ENCODE assay signal across 7 mouse cellular contexts in the genomic region with DNA sequence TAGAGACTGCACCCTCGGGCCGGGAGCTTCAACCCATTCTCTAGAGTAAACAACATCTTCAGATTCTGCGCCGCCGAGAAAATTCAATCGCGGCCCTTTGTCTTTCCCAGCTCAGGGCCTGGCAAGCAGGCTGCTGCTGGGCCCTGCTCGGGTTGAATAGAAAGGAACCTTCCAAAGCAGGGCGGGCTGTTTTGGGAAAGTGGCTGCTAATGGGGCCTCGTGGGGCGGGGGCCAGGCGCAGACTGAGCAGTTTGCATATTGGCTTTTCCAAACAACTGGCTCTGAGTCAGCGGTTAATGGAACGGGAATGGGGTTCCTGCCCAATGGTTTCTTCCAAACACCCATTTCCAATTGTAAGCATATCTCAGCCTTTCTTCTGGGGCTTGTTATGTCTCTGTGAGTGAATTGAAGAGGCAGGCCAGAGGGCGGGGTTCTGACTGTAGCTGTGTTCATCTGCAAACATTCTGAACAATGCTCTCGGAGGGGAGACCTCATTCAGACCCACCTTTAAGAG.
A peak's percentile ranks its signal among the peaks of the same experiment; 100 is the strongest.
DNase-seq lines count a peak whose midpoint lies in the region; ATAC-seq and TF ChIP-seq lines count a peak whose summit lies in the region.

No protein-coding gene starts in this region.

- no peak for TF ChIP-seq EP300 in heart, adult 2 months (IDR thresholded peaks at IDR 0.05; ENCODE audit: insufficient read depth, low read depth, low read length)
- no peak for TF ChIP-seq EP300 in lung, postnatal 0 days (IDR thresholded peaks at IDR 0.05)

- H3K27ac ChIP-seq in embryonic facial prominence, embryonic 13.5 days, result peak overlapping the region; percentile 94
- peak overlapping the region; percentile 18 for H3K27ac ChIP-seq in heart, adult 2 months
- H3K27ac ChIP-seq in lung, postnatal 0 days (ENCODE audit: low read length), result peak overlapping the region; percentile 60; the same call in 1 of the 2 replicates

- no peaks in the 10 kb centered on the region for H3K27me3 ChIP-seq in embryonic facial prominence, embryonic 13.5 days
- H3K27me3 ChIP-seq in heart, adult 2 months (ENCODE audit: control insufficient read depth, insufficient read depth, low read length), result no peaks in the 10 kb centered on the region
- H3K27me3 ChIP-seq in lung, postnatal 0 days (replicated peaks; ENCODE audit: insufficient read depth, low read length), result no peaks in the 10 kb centered on the region

- 7% methylated on average over 16 of the region's 16 CpGs for WGBS in embryonic facial prominence, embryonic 13.5 days
- WGBS in heart, adult 2 months, result 60% methylated on average over 16 of the region's 16 CpGs
- WGBS in lung, postnatal 0 days, result 16% methylated on average over 16 of the region's 16 CpGs

- peak overlapping the region; percentile 37 for H3K4me2 ChIP-seq in embryonic facial prominence, embryonic 13.5 days
- no peak overlapping the region for H3K4me2 ChIP-seq in lung, postnatal 0 days (replicated peaks; ENCODE audit: low read depth, low read length)

- TF ChIP-seq POLR2A in heart, adult 2 months (IDR thresholded peaks at IDR 0.05; ENCODE audit: insufficient read depth, low read depth, low read length), result no peak

- peak; percentile 49 for DNase-seq in adrenal gland, postnatal 14 days
- DNase-seq in heart, adult 2 months, result peak; percentile 49 to 75
- peak; percentile 29 for DNase-seq in kidney, postnatal 14 days
- peak; percentile 77 for DNase-seq in lung, postnatal 0 days (ENCODE audit: low spot score)
- peak; percentile 63 for DNase-seq in retina, postnatal 1 day
- no peak for DNase-seq in T-cell, adult 2 months (ENCODE audit: low spot score)

- no peak overlapping the region for H3K4me3 ChIP-seq in embryonic facial prominence, embryonic 13.5 days
- no peak overlapping the region for H3K4me3 ChIP-seq in heart, adult 2 months
- H3K4me3 ChIP-seq in lung, postnatal 0 days (ENCODE audit: low read depth, low read length), result no peak overlapping the region

- H3K9me3 ChIP-seq in embryonic facial prominence, embryonic 13.5 days, result 0 out of 2 replicates have a peak, but pooled peaks cover 3% of the 10 kb centered on the region
- no peaks in the 10 kb centered on the region for H3K9me3 ChIP-seq in lung, postnatal 0 days (ENCODE audit: low read length)

- H3K79me2 ChIP-seq in heart, adult 2 months (replicated peaks; ENCODE audit: control insufficient read depth, insufficient read depth, low read length), result no peaks in the 10 kb centered on the region; the same call in 1 of the 2 replicates

- intact Hi-C loops in heart, adult 2 months (cut with DNase I), result no loop called here

- no peak for TF ChIP-seq CTCF in heart, adult 2 months (IDR thresholded peaks at IDR 0.05)
- no peak for TF ChIP-seq CTCF in lung, postnatal 0 days (IDR thresholded peaks at IDR 0.05)

- H3K4me1 ChIP-seq in embryonic facial prominence, embryonic 13.5 days, result peaks cover 26% of the 10 kb centered on the region
- H3K4me1 ChIP-seq in heart, adult 2 months (ENCODE audit: control insufficient read depth, insufficient read depth, low read length), result peaks cover 3% of the 10 kb centered on the region
- H3K4me1 ChIP-seq in lung, postnatal 0 days (ENCODE audit: insufficient read depth, low read depth, low read length), result peaks cover 5% of the 10 kb centered on the region; the same call in 1 of the 2 replicates

- H3K9ac ChIP-seq in embryonic facial prominence, embryonic 13.5 days, result peak overlapping the region; percentile 54
- H3K9ac ChIP-seq in heart, adult 2 months (ENCODE audit: low read depth, low read length), result no peak overlapping the region
- H3K9ac ChIP-seq in lung, postnatal 0 days (replicated peaks; ENCODE audit: low read depth), result no peak overlapping the region

- ATAC-seq in embryonic facial prominence, embryonic 13.5 days (ENCODE audit: insufficient number of reproducible peaks, insufficient read depth, low FRiP score, low TSS enrichment, low read depth), result peak; percentile 87
- ATAC-seq in lung, postnatal 0 days, result peak; percentile 90

- no peaks in the 10 kb centered on the region for H3K36me3 ChIP-seq in embryonic facial prominence, embryonic 13.5 days
- no peaks in the 10 kb centered on the region for H3K36me3 ChIP-seq in heart, adult 2 months (ENCODE audit: control insufficient read depth, insufficient read depth, low read length)
- H3K36me3 ChIP-seq in lung, postnatal 0 days (ENCODE audit: insufficient read depth, low read length), result no peaks in the 10 kb centered on the region

Comparison
In these comparisons a context has a peak if more than half of its experiments do, and no peak if none do; other contexts are left out.
1. H3K27ac ChIP-seq: peak in every context shown above with its lines; median percentile 94 in embryonic facial prominence, embryonic 13.5 days; 60 in lung, postnatal 0 days; 18 in heart, adult 2 months.